Mouse (Mus musculus): Measurements from ENCODE around the gene S1pr5.
"Not testable (repeated sequence)": the region's sequence is repeated elsewhere in the genome, so short reads cannot be mapped to it uniquely, and the experiment has no call there.

The S1pr5 gene

GRCm38 (mm10) chr9:21237368-21238003 lies 10.8 kb downstream of the S1pr5 start:
- no peak for DNase-seq (ENCODE audit: low spot score in 2 of 2)

GRCm38 (mm10) chr9:21236991-21237367 lies 11.3 kb downstream of the S1pr5 start:
- DNase-seq (ENCODE audit: low spot score in 2 of 2), result no peak

DNA sequence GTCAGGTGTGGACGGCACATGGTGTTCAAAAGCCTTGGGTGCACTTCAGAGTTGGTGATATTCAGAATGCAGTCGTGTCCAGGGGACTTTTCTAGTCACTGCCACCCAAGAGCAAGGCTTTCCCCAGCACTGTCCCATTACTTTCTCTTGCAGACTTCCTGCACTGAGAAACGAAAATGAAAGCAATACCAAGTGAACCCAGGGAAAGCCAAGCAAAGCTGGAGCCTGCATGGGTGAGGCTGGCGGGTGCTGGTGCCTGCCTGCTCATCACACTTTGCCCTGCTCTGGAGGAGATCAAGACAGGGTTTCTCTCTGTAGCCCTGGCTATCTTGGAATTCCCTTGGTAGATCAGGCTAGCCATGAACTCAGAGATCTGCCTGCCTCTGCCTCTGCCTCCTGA lies 12.9 kb downstream of the S1pr5 start:
- no peak for DNase-seq (ENCODE audit: low spot score in 2 of 2)

GRCm38 (mm10) chr9:21233805-21234204 lies 14.4 kb downstream of the S1pr5 start:
- DNase-seq (ENCODE audit: low spot score in 2 of 2), result no peak

DNA sequence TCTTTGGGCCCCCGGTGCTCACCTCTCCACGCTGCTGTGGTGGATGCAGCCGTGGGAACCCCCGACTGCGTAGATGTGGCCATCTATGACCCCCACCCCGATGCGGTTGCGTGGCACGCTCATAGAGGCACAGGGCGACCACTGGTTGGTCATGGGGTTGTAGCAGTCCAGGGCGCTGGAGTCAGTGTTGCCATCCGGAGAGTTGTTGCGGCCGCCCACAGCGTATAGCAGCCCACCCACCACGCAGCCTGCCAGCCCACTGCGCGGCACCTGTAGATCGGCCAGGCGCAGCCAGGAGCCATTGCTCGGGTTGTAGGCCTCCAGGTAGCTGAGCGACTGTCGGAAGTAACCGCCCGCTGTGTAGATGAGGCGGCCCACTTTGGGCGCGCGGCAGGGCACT lies 14.9 kb downstream of the S1pr5 start:
- DNase-seq (ENCODE audit: low spot score in 2 of 2), result no peak

GRCm38 (mm10) chr9:21232867-21233266 lies 15.4 kb downstream of the S1pr5 start:
- no peak for DNase-seq (ENCODE audit: low spot score in 2 of 2)

DNA sequence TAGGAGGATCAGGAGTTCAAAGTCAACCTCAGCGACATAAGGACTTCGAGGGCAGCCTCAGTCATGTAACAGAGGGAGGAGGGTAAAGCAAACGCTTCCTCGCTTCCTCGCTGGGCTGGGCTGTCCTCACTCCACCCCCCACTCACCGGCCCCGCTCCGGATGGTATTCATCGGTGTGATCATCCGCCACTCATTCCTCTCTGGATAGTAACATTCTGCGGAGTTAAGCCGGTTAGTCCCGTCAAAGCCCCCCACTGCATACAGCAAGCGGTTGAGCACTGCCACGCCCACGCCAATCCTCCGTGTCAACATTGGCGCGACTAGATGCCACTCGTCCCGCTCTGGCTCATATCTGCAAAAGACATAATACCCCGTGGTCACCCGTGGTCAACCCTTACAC lies 16.7 kb downstream of the S1pr5 start:
- no peak for DNase-seq (ENCODE audit: low spot score in 2 of 2)

- no peak for DNase-seq (ENCODE audit: low spot score in 2 of 2)
Observed at GRCm38 (mm10) chr9:21227342-21227741, 20.9 kb downstream of the S1pr5 start.

DNA sequence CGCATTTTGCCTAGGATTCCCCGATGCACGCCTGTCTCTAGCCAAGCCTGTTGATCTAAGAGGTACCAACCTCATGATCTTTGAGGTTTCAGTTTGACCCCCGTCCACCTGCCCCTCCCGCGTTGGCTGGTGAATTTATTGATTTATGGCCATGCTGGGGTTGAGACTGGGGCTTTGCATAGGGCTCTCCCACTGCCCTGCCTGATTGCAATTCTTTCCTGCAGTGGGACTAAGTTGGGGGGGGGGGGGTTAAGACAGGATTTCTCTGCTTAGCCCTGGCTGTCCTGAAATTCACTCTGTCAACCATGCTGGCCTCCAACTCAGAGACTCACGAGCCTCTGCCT lies 22.9 kb downstream of the S1pr5 start:
- DNase-seq (ENCODE audit: low spot score in 2 of 2), result no peak

DNA sequence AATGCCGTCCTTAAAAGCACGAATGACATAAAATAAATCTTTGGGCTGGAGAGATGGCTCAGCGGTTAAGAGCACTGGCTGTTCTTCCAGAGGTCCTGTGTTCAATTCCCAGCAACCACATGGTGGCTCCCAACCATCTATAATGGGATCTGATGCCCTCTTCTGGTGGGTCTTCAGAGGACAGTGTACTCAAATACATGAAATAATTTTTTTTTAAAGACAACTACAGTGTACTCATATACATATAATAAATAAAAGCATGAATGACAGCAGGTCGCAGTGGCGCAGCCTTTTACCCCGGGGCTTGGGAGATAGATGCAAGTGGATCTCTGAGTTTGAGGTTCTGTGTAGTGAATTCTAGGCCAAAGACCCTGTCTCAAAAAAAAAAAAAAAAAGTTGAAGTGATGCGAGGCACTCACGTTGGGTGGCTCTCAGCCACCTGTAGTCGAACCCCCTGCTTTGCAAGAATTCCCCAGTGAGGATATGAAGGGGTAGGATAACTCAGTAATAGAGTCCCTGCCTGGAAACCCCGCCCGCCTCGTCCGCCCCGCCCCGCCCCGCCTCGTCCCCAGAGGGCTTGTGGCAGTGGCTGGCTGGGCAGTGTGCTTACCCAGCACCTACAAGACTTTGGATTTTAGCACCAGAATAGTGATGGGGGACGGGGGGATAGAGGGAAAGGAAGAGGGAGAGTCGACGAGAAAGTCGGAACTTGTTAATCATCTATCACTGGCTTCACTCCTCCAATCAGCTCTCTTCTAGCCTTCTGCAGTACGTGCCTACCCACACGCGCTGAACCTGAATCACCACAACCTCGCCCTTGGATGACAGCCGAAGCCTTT lies 23.4 kb downstream of the S1pr5 start:
- peak; percentile 33 to 50 for DNase-seq (ENCODE audit: low spot score in 2 of 2)

DNA sequence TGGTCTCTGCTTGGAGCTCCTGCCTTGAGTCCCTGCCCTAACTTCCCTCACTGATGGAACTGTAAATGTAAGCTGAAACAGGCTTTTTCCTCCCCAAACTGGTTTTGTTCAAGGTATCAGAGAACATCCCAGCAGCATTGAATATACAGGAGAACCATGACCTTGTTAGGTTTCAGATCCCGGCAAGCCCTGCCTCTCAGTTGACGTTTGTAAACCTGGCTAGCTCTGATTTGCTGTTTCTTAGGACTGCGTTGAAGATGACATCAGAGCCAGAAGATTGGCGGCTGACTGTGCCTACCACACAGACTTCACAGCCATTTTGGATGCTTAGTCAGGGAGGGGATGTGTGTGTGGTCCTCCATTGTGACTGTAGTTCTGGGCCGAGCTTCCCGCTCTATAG lies 24.3 kb downstream of the S1pr5 start:
- DNase-seq (ENCODE audit: low spot score in 2 of 2), result no peak

- DNase-seq (ENCODE audit: low spot score in 2 of 2), result not testable (repeated sequence)
Observed at GRCm38 (mm10) chr9:21223490-21223889, 24.8 kb downstream of the S1pr5 start.

DNA sequence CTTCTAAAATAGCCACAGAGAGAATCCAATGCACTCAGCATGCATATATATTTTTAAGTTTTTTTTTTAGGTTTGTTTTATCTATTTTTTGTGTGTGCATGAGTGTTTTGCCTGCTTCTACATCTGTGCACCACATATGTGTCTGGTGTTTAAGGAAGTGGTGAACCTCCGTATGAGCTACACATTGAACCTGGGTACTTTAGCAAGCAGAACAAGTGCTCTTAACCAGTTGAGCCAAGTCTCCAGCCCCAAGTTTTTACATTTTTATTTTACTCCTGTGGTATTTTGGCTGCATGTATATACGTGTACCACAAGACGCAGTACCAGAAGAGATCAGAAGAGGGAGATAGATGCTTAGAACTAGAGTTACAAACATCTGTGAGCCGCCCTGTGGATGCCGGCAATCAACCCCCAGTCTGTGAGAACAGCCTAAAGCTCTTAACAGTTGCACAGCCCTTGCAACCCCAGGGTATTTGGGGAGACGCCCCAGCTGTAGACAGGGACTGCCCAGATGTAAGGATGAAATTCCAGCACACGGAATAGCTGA lies 26.8 kb downstream of the S1pr5 start:
- DNase-seq (ENCODE audit: low spot score in 2 of 2), result no peak

DNA sequence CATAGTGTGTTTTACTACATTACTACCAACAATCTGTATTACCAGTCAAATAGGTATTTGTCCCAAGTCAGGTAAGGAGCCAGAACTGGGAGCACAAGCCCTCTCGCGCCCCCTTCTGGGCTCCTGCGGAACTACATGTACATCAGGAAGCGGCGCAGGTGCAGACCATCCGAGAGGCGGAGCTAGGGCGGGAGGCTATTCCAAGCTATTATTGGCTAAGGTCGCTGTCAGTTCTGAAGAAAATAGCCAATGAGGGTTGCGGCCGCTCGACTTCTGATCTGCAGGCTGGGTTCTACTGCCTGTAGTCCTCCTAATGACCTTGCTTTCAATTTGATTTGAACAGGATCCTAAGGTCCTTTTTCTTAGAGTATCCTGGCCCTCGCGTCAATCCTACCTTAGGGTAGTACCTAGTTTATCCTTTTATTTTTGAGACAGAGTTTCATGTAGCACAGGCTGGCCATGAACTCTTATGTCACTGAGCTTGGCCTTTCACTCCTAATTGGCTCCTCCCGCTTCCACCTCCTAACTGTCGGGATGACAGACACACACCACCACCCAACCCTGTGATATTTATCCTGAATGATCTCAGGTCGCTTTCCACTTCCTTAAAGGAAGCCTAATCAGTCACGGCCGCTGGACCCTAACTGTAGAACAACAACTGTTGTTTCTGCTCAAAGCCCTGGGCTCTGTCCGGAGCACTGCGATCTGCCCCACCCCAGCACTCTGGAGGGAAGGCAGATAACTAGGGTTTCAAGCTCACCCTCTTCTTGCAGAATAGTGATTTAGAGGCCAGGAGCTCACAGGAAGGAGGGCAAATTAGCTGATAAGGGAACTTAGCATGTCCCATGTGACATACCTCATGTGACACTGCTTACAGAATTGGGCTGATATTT lies 27.5 kb downstream of the S1pr5 start:
- DNase-seq (ENCODE audit: low spot score in 2 of 2), result peak; percentile 87 to 88

GRCm38 (mm10) chr9:21219820-21220219 lies 28.4 kb downstream of the S1pr5 start:
- DNase-seq (ENCODE audit: low spot score in 2 of 2), result no peak

DNA sequence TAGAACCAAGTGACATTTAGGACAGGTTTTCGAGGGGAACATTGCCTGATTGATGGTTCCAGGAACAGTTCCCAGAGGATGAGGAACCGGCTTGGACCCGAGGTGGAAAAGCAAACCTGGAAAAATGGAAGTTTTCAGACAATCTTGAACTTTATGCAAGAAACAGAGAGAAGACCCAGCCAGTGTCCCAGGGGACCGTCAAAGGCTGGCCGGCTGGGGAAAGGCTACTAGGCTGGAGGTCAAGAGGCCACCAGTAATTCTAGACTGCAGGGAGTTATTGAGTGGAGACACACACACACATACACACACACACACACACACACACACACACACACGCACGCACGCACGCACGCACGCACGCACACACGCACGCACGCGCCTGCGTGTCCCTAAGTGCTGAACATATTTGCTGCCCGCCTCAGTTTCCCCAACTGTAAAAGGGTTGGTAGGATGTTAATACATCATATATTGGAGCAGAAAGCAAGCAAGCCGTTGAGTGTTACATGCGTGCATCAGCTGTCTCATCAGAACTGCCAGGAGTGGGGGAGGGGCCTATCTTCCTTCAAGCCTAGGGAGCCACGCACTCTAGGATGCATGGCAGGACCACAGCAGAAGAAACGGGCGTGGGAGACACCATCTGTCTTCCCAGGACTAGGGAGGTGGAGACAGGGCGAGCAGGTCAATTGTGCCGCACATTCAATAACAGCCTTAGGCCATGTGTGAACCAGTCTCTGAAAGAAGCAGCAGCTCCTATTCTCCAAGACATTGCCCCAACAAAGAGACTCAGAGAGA lies 32.0 kb downstream of the S1pr5 start:
- no peak for DNase-seq (ENCODE audit: low spot score in 2 of 2)

- DNase-seq (ENCODE audit: low spot score in 2 of 2), result no peak
Observed at GRCm38 (mm10) chr9:21213617-21214190, 34.5 kb downstream of the S1pr5 start.

- no peak for DNase-seq (ENCODE audit: low spot score in 2 of 2)
Observed at GRCm38 (mm10) chr9:21211624-21212023, 36.6 kb downstream of the S1pr5 start.

- DNase-seq (ENCODE audit: low spot score in 2 of 2), result no peak
Observed at GRCm38 (mm10) chr9:21210821-21211220, 37.4 kb downstream of the S1pr5 start.

GRCm38 (mm10) chr9:21208626-21209025 lies 39.6 kb downstream of the S1pr5 start:
- no peak for DNase-seq (ENCODE audit: low spot score in 2 of 2)

GRCm38 (mm10) chr9:21206848-21207247 lies 41.4 kb downstream of the S1pr5 start:
- no peak for DNase-seq (ENCODE audit: low spot score in 2 of 2)
